Mouse (Mus musculus): ENCODE measurements at regions not wholly inside any gene's neighbourhood (a gene's known extent, or its start where the extent isn't known, plus 50 kb on each side); places are given as distances from the start of the nearest gene placed in this dataset.
"Not testable (repeated sequence)": the region's sequence is repeated elsewhere in the genome, so short reads cannot be mapped to it uniquely, and the experiment has no call there.

DNA sequence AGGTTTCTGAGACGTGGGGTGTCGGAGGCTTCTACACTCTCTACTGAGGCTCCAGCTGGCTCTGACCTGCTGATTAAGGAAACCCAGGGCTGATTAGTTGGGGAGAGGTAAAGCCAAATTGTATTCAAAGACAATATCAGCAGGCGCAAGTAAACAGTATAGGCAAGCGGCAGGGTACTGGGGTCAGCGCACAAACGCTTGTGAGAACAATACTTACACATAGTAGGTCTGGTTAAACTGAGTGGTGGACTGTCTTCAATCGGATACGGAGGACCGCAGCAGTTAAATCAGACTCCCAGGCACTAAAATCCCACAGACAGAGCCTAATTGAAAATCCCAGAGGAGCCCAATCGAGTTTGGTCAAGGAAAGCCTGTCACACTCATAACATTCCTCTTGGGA lies 195.8 kb downstream of the Rchy1 start:
- TF ChIP-seq CTCF (IDR thresholded peaks at IDR 0.05; ENCODE audit: low read depth), result no peak
- Histone ChIP-seq H3K27ac (no peak overlapping the region), H3K36me3 (ENCODE audit: insufficient read depth, low read length) (no peaks in the 10 kb centered on the region), H3K9me3 (replicated peaks; ENCODE audit: low read length) (no peaks in the 10 kb centered on the region), H3K4me3 (replicated peaks; ENCODE audit: low read depth, low read length) (no peak overlapping the region), H3K4me1 (replicated peaks; ENCODE audit: insufficient read depth, low read length) (peaks cover 3% of the 10 kb centered on the region; the same call in 1 of the 2 replicates), H3K4me2 (ENCODE audit: low read length) (no peak overlapping the region), H3K27me3 (ENCODE audit: insufficient read depth, low read length) (no peaks in the 10 kb centered on the region), H3K9ac (ENCODE audit: low read depth, low read length) (no peak overlapping the region)
- no peak for ATAC-seq (replicated peaks; ENCODE audit: low FRiP score, low read depth)
- WGBS, result 62% methylated on average over 10 of the region's 10 CpGs
- no peak for DNase-seq (ENCODE audit: low spot score)

GRCm38 (mm10) chr5:91764621-91765020 lies 198.2 kb downstream of the Rchy1 start:
- H3K4me2 ChIP-seq (ENCODE audit: low read length), result no peak overlapping the region
- no peak for TF ChIP-seq CTCF (IDR thresholded peaks at IDR 0.05; ENCODE audit: low read depth)
- no peak overlapping the region for H3K27ac ChIP-seq
- ATAC-seq (replicated peaks; ENCODE audit: low FRiP score, low read depth) (no peak), DNase-seq (ENCODE audit: low spot score) (peak; percentile 21)
- no peak overlapping the region for H3K9ac ChIP-seq (ENCODE audit: low read depth, low read length)
- H3K27me3 ChIP-seq (ENCODE audit: insufficient read depth, low read length), result no peaks in the 10 kb centered on the region
- no peaks in the 10 kb centered on the region for H3K9me3 ChIP-seq (replicated peaks; ENCODE audit: low read length)
- 36% methylated on average over 10 of the region's 10 CpGs for WGBS
- 0 out of 2 replicates have a peak, but pooled peaks cover 3% of the 10 kb centered on the region for H3K4me1 ChIP-seq (replicated peaks; ENCODE audit: insufficient read depth, low read length)
- no peak overlapping the region for H3K4me3 ChIP-seq (replicated peaks; ENCODE audit: low read depth, low read length)
- H3K36me3 ChIP-seq (ENCODE audit: insufficient read depth, low read length), result no peaks in the 10 kb centered on the region

DNA sequence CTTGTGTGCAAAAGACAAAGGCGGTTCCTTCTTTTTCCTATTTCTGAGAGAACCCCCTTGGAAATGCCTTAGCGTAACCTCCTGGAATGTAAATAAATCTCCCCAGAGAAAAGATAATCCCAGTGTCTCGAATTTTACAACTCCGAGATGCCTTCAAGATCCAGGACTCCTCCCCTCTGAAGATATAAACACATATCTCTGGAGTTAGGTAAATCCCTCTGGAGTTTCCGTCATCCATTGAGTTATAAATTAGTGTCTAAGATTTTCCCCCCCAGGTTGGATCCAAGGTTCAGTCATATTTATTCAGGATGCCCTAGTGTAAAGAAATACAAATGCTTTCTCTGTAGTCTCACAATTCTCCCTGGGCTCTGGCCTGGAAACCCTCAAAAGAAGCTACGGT lies 200.3 kb downstream of the Rchy1 start:
- Histone ChIP-seq H3K36me3 (ENCODE audit: insufficient read depth, low read length) (no peaks in the 10 kb centered on the region), H3K4me2 (ENCODE audit: low read length) (no peak overlapping the region), H3K27ac (no peak overlapping the region), H3K27me3 (ENCODE audit: insufficient read depth, low read length) (no peaks in the 10 kb centered on the region), H3K4me3 (replicated peaks; ENCODE audit: low read depth, low read length) (no peak overlapping the region), H3K4me1 (replicated peaks; ENCODE audit: insufficient read depth, low read length) (0 out of 2 replicates have a peak, but pooled peaks cover 3% of the 10 kb centered on the region), H3K9ac (ENCODE audit: low read depth, low read length) (no peak overlapping the region), H3K9me3 (replicated peaks; ENCODE audit: low read length) (no peaks in the 10 kb centered on the region)
- WGBS, result 46% methylated on average over 6 of the region's 6 CpGs
- no peak for ATAC-seq (replicated peaks; ENCODE audit: low FRiP score, low read depth)
- no peak for DNase-seq (ENCODE audit: low spot score)
- TF ChIP-seq CTCF (IDR thresholded peaks at IDR 0.05; ENCODE audit: low read depth), result no peak

DNA sequence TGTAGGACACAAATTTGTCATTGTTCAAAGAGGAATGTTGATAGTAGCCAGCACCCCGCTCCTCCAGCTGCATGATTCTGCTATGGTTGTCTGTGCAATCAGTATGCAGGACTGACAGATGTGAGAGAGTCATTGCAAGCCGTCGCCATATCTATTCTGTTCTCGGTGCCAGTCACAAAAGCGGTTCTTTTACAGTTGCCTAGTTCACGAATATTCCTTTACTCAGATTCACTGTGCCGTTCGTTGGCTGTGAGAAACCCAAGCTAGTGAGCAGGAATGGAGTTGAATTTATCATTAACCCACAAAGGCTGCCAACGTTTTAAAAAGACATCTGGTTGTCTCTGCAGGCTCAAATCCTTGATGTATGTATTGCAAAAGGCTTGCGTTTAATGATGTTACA lies 206.9 kb downstream of the Rchy1 start:
- H3K4me3 ChIP-seq (replicated peaks; ENCODE audit: low read depth, low read length), result no peak overlapping the region
- TF ChIP-seq CTCF (IDR thresholded peaks at IDR 0.05; ENCODE audit: low read depth), result no peak
- H3K4me1 ChIP-seq (replicated peaks; ENCODE audit: insufficient read depth, low read length), result no peaks in the 10 kb centered on the region; the same call in 1 of the 2 replicates
- no peak overlapping the region for H3K27ac ChIP-seq
- no peaks in the 10 kb centered on the region for H3K27me3 ChIP-seq (ENCODE audit: insufficient read depth, low read length)
- DNase-seq (ENCODE audit: low spot score) (no peak), ATAC-seq (replicated peaks; ENCODE audit: low FRiP score, low read depth) (no peak)
- no peaks in the 10 kb centered on the region for H3K36me3 ChIP-seq (ENCODE audit: insufficient read depth, low read length)
- H3K4me2 ChIP-seq (ENCODE audit: low read length), result no peak overlapping the region
- H3K9me3 ChIP-seq (replicated peaks; ENCODE audit: low read length), result no peaks in the 10 kb centered on the region
- no peak overlapping the region for H3K9ac ChIP-seq (ENCODE audit: low read depth, low read length)
- 60% methylated on average over 10 of the region's 10 CpGs for WGBS

- WGBS, result 93% methylated on average over 17 of the region's 17 CpGs
- ATAC-seq (replicated peaks; ENCODE audit: low FRiP score, low read depth), result not testable (repeated sequence)
Observed at GRCm38 (mm10) chr5:91752846-91753245, 210.0 kb downstream of the Rchy1 start.

DNA sequence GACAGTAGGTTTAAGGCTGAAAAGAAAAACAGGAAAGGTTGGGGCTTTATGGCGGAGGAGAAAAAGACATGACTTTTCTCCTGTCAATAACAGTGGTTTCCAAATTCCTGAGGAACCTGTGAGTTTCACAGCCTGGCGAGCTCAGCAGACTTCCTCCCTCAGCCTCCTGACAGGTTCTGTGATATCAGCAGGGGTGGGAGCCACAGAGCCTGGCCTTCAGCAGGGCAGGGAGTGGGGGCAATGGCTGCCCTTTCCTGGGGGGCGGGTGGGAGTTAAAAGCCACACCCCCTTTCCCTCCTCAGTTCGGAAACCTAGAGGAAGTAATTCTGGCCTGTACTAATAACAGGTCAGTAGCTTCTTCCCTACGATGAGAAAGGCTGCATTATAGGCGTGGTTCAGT lies 211.7 kb downstream of the Rchy1 start:
- Histone ChIP-seq H3K4me2 (ENCODE audit: low read length) (no peak overlapping the region), H3K27me3 (ENCODE audit: insufficient read depth, low read length) (no peaks in the 10 kb centered on the region), H3K9ac (ENCODE audit: low read depth, low read length) (no peak overlapping the region), H3K4me3 (replicated peaks; ENCODE audit: low read depth, low read length) (no peak overlapping the region), H3K27ac (no peak overlapping the region), H3K9me3 (replicated peaks; ENCODE audit: low read length) (no peaks in the 10 kb centered on the region), H3K4me1 (replicated peaks; ENCODE audit: insufficient read depth, low read length) (no peaks in the 10 kb centered on the region; the same call in 1 of the 2 replicates), H3K36me3 (ENCODE audit: insufficient read depth, low read length) (no peaks in the 10 kb centered on the region)
- WGBS, result 38% methylated on average over 6 of the region's 6 CpGs
- ATAC-seq (replicated peaks; ENCODE audit: low FRiP score, low read depth), result no peak
- no peak for DNase-seq (ENCODE audit: low spot score)
- TF ChIP-seq CTCF (IDR thresholded peaks at IDR 0.05; ENCODE audit: low read depth), result no peak

More at GRCm38 (mm10) chr5:91752846-91753245, 210.0 kb downstream of the Rchy1 start:
- H3K27me3 ChIP-seq (ENCODE audit: insufficient read depth, low read length); H3K9me3 ChIP-seq (replicated peaks; ENCODE audit: low read length); DNase-seq (ENCODE audit: low spot score); H3K4me2 ChIP-seq (ENCODE audit: low read length); H3K4me1 ChIP-seq (replicated peaks; ENCODE audit: insufficient read depth, low read length); H3K36me3 ChIP-seq (ENCODE audit: insufficient read depth, low read length); H3K4me3 ChIP-seq (replicated peaks; ENCODE audit: low read depth, low read length); H3K27ac ChIP-seq; H3K9ac ChIP-seq (ENCODE audit: low read depth, low read length): not testable (repeated sequence)

GRCm38 (mm10) chr5:91746077-91746476 lies 216.8 kb downstream of the Rchy1 start:
- H3K4me2 ChIP-seq (ENCODE audit: low read length), result no peak overlapping the region
- 43% methylated on average over 5 of the region's 5 CpGs for WGBS
- H3K9ac ChIP-seq (ENCODE audit: low read depth, low read length), result no peak overlapping the region
- no peak for DNase-seq (ENCODE audit: low spot score)
- H3K36me3 ChIP-seq (ENCODE audit: insufficient read depth, low read length), result no peaks in the 10 kb centered on the region
- H3K9me3 ChIP-seq (replicated peaks; ENCODE audit: low read length), result no peaks in the 10 kb centered on the region
- no peak for ATAC-seq (replicated peaks; ENCODE audit: low FRiP score, low read depth)
- no peak for TF ChIP-seq CTCF (IDR thresholded peaks at IDR 0.05; ENCODE audit: low read depth)
- H3K27ac ChIP-seq, result no peak overlapping the region
- H3K27me3 ChIP-seq (ENCODE audit: insufficient read depth, low read length), result no peaks in the 10 kb centered on the region
- H3K4me1 ChIP-seq (replicated peaks; ENCODE audit: insufficient read depth, low read length), result no peaks in the 10 kb centered on the region; the same call in 1 of the 2 replicates
- H3K4me3 ChIP-seq (replicated peaks; ENCODE audit: low read depth, low read length), result no peak overlapping the region

All from kidney, postnatal 0 days (tissue).